Comparison of ENCODE assay signal across 31 mouse cellular contexts in the genomic region with DNA sequence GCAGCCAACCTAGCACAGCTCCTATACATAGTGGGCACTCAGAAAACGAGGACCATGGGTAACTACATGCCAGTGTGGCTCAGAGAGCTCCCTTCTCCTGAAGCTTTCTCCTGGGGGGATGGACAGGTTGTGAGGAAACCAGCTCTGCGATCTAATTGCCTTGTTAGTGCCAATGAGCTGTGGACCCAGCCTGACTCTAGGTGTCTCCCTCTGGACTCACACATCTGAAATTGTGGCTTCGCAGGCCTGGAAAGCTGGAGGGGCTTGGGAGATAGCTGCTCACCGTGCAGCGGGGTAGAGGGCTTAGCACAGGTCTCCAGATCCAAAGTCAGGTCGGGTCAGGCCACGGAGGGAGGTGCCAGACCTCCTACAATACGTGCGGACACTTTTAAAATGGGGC. TPM values are rescaled to one million over a fixed set of nuclear protein-coding genes. Genes with fewer than 3 reads are reported as not detected.
DNase-seq lines count a peak whose midpoint lies in the region; ATAC-seq and TF ChIP-seq lines count a peak whose summit lies in the region.
"Had no signal": no experiment of that assay in that cellular context is flagged by ENCODE, and none has a peak within 500 bp of the region (broad histone marks: within the 10 kb centered on the region; RNA-seq: fewer than 3 reads in every experiment).

No protein-coding gene starts in this region.

- H3K36me3 ChIP-seq in heart, embryonic 12.5 days: no peaks in the 10 kb centered on the region
- H3K36me3 ChIP-seq: embryonic facial prominence, embryonic 10.5 days; embryonic facial prominence, embryonic 15.5 days; forebrain, embryonic 12.5 days; G1E; hindbrain, embryonic 10.5 days; hindbrain, embryonic 15.5 days; midbrain, embryonic 15.5 days; neural tube, embryonic 12.5 days had no signal

- WGBS in heart, embryonic 12.5 days: 39% methylated on average over 9 of the region's 9 CpGs

- peaks cover 74% of the 10 kb centered on the region for H3K4me1 ChIP-seq in heart, embryonic 12.5 days (replicated peaks)
- H3K4me1 ChIP-seq in bone marrow macrophage, adult 2 months (ENCODE audit: control insufficient read depth, insufficient read depth, low read length): peaks cover 59% of the 10 kb centered on the region

- intact Hi-C loops in left cerebral cortex, adult 2 months (cut with DNase I): no loop called here

- TF ChIP-seq CTCF in left cerebral cortex, adult 2 months (IDR thresholded peaks at IDR 0.05): no peak; the same call in 1 of the 2 replicates
- TF ChIP-seq CTCF in bone marrow macrophage, adult 2 months (IDR thresholded peaks at IDR 0.05; ENCODE audit: low read depth, low read length): no peak

- ATAC-seq in heart, embryonic 12.5 days (ENCODE audit: insufficient number of reproducible peaks, low FRiP score): no peak
- ATAC-seq: inflammation-experienced regulatory T-cells, adult 6 months; midbrain, embryonic 15.5 days had no signal

- DNase-seq in cerebellum, adult 18-20 months: peak; percentile 40 to 44
- no peak for DNase-seq in cerebellum, adult 9-10 months
- no peak for DNase-seq in heart, postnatal 4 days
- DNase-seq in left cerebral cortex, adult 2 months (ENCODE audit: extremely low spot score in 1 of 2, low spot score in 2 of 2): no peak
- DNase-seq in left cerebral cortex, adult 11 months (ENCODE audit: low spot score): no peak
- DNase-seq in embryo, embryonic 10 days (ENCODE audit: low spot score): no peak
- DNase-seq: adrenal gland, adult 8-10 months; cerebellum, adult 8-10 months; gastrocnemius, postnatal 36 days; kidney, adult 11 months; kidney, postnatal 14 days; left cerebral cortex, postnatal 4 days; liver; lung, embryonic 14.5 days; lung, postnatal 14 days; right cerebral cortex, adult 18-20 months; spleen, adult 18-20 months; thymus, postnatal 14 days had no signal

- no peak overlapping the region for H3K4me3 ChIP-seq in heart, embryonic 12.5 days
- peak overlapping the region; percentile 68 for H3K4me3 ChIP-seq in left cerebral cortex, adult 2 months
- H3K4me3 ChIP-seq in bone marrow macrophage, adult 2 months (ENCODE audit: insufficient read depth, low read length): peak overlapping the region; percentile 75
- H3K4me3 ChIP-seq: embryonic facial prominence, embryonic 10.5 days; embryonic facial prominence, embryonic 15.5 days; forebrain, embryonic 12.5 days; hindbrain, embryonic 10.5 days; hindbrain, embryonic 15.5 days; midbrain, embryonic 15.5 days; myocyte; neural tube, embryonic 12.5 days had no signal

- H3K9me3 ChIP-seq in heart, embryonic 12.5 days (replicated peaks): no peaks in the 10 kb centered on the region
- H3K9me3 ChIP-seq: embryonic facial prominence, embryonic 10.5 days; embryonic facial prominence, embryonic 15.5 days; forebrain, embryonic 12.5 days; hindbrain, embryonic 10.5 days; hindbrain, embryonic 15.5 days; midbrain, embryonic 15.5 days; neural tube, embryonic 12.5 days had no signal

- TF ChIP-seq POLR2A in bone marrow macrophage, adult 2 months (IDR thresholded peaks at IDR 0.05; ENCODE audit: borderline replicate concordance, low read depth, low read length): no peak

- no peak overlapping the region; the same call in 1 of the 2 replicates for H3K4me2 ChIP-seq in heart, embryonic 12.5 days
- H3K4me2 ChIP-seq: embryonic facial prominence, embryonic 15.5 days; forebrain, embryonic 12.5 days; hindbrain, embryonic 15.5 days; lung, embryonic 14.5 days; midbrain, embryonic 15.5 days; neural tube, embryonic 12.5 days had no signal

- H3K27ac ChIP-seq in heart, embryonic 12.5 days (ENCODE audit: poor library complexity, severe bottlenecking): no peak overlapping the region
- H3K27ac ChIP-seq in left cerebral cortex, adult 2 months: peak overlapping the region; percentile 89; the same call in 1 of the 2 replicates
- peak overlapping the region; percentile 100 for H3K27ac ChIP-seq in bone marrow macrophage, adult 2 months (ENCODE audit: insufficient read depth, low read depth, low read length)
- H3K27ac ChIP-seq: embryonic facial prominence, embryonic 10.5 days; embryonic facial prominence, embryonic 15.5 days; forebrain, embryonic 12.5 days; hindbrain, embryonic 10.5 days; hindbrain, embryonic 15.5 days; liver, embryonic 14.5 days; midbrain, embryonic 15.5 days; neural tube, embryonic 12.5 days had no signal

- H3K9ac ChIP-seq in heart, embryonic 12.5 days: 0 out of 2 replicates have a peak overlapping the region, but pooled peaks have one; percentile 7
- H3K9ac ChIP-seq: embryonic facial prominence, embryonic 15.5 days; forebrain, embryonic 12.5 days; hindbrain, embryonic 15.5 days; liver, embryonic 14.5 days; lung, embryonic 14.5 days; midbrain, embryonic 15.5 days; neural tube, embryonic 12.5 days had no signal

- H3K27me3 ChIP-seq in heart, embryonic 12.5 days (replicated peaks): no peaks in the 10 kb centered on the region
- H3K27me3 ChIP-seq: embryonic facial prominence, embryonic 15.5 days; forebrain, embryonic 12.5 days; hindbrain, embryonic 15.5 days; midbrain, embryonic 15.5 days; neural tube, embryonic 12.5 days had no signal

RNA-seq across cellular contexts. Expression of a gene that starts 5.5 kb away (rescaled TPM):
- 14.4 and 18.6 TPM in 2 replicates for polyA plus RNA-seq in heart, embryonic 12.5 days (2016; fragmentation: Nextera tagmentation; extraction: Ambion mirVana)
- total RNA-seq in heart, postnatal 4 days (2021): 10 to 100 TPM; 22.4 to 23.0 TPM
- 100 to 1,000 TPM; 375 to 384 TPM for total RNA-seq in left cerebral cortex, adult 2 months (2021)
- 1,284 and 1,400 TPM in 2 replicates for polyA plus RNA-seq in bone marrow macrophage, adult 2 months (2012; ENCODE audit: insufficient read depth, insufficient read length, missing spikeins)
- polyA plus RNA-seq: G1E had no signal

Comparison
In these comparisons a context has a peak if more than half of its experiments do, and no peak if none do; other contexts are left out.
1. DNase-seq: peak in cerebellum, adult 18-20 months (2 of 2); none in cerebellum, adult 9-10 months (single experiment), heart, postnatal 4 days (single experiment), left cerebral cortex, adult 2 months (0 of 2), left cerebral cortex, adult 11 months (single experiment) and embryo, embryonic 10 days (single experiment).
2. RNA of a gene that starts 5.5 kb away (total RNA-seq): 375 to 384 TPM in left cerebral cortex, adult 2 months; 22.4 to 23.0 TPM in heart, postnatal 4 days; every median in the first group is over 10 times any median in the second.